Mouse (Mus musculus): ENCODE results near the gene Akap2. TPM values are rescaled to one million over a fixed set of nuclear protein-coding genes. Genes with fewer than 3 reads are reported as not detected.

Akap2 gene
- polyA plus RNA-seq, 1 experiment from 2014 or later = 42.4 TPM

GRCm38 (mm10) chr4:57680186-57680585 is 37.3 kb upstream of the Akap2 start:
- no peak overlapping the region for H3K9ac ChIP-seq (ENCODE audit: low read length)
- no peak overlapping the region for H3K4me2 ChIP-seq (ENCODE audit: low read depth, low read length)
- 90% methylated on average over 12 of the region's 12 CpGs for WGBS
- peaks cover 36% of the 10 kb centered on the region for H3K4me1 ChIP-seq (ENCODE audit: control insufficient read depth, insufficient read depth, low read length)
- no peak for ATAC-seq (replicated peaks; ENCODE audit: extremely low read depth, insufficient read depth, low FRiP score)
- H3K27me3 ChIP-seq (ENCODE audit: control insufficient read depth, insufficient read depth, low read length) = no peaks in the 10 kb centered on the region
- no peak overlapping the region for H3K4me3 ChIP-seq (ENCODE audit: low read length)
- H3K27ac ChIP-seq (ENCODE audit: low read length) = no peak overlapping the region
- H3K9me3 ChIP-seq (replicated peaks; ENCODE audit: control insufficient read depth, low read length) = no peaks in the 10 kb centered on the region
- no peaks in the 10 kb centered on the region for H3K36me3 ChIP-seq (ENCODE audit: control insufficient read depth, insufficient read depth)

- 0 out of 2 replicates have a peak, but pooled peaks have one; percentile 10 for ATAC-seq (replicated peaks; ENCODE audit: extremely low read depth, insufficient read depth, low FRiP score)
- H3K9me3 ChIP-seq (replicated peaks; ENCODE audit: control insufficient read depth, low read length) = no peaks in the 10 kb centered on the region
- no peak overlapping the region for H3K9ac ChIP-seq (ENCODE audit: low read length)
- no peak overlapping the region for H3K4me2 ChIP-seq (ENCODE audit: low read depth, low read length)
- WGBS = 61% methylated on average over 12 of the region's 12 CpGs
- H3K4me1 ChIP-seq (ENCODE audit: control insufficient read depth, insufficient read depth, low read length) = peaks cover 27% of the 10 kb centered on the region
- H3K27ac ChIP-seq (ENCODE audit: low read length) = no peak overlapping the region
- H3K27me3 ChIP-seq (ENCODE audit: control insufficient read depth, insufficient read depth, low read length) = no peaks in the 10 kb centered on the region
- H3K4me3 ChIP-seq (ENCODE audit: low read length) = no peak overlapping the region
- no peaks in the 10 kb centered on the region for H3K36me3 ChIP-seq (ENCODE audit: control insufficient read depth, insufficient read depth)
Observed at GRCm38 (mm10) chr4:57681511-57681910, 35.9 kb upstream of the Akap2 start.

- Histone ChIP-seq H3K27me3 (ENCODE audit: control insufficient read depth, insufficient read depth, low read length) (no peaks in the 10 kb centered on the region), H3K4me3 (ENCODE audit: low read length) (no peak overlapping the region), H3K4me1 (ENCODE audit: control insufficient read depth, insufficient read depth, low read length) (peaks cover 27% of the 10 kb centered on the region), H3K9me3 (replicated peaks; ENCODE audit: control insufficient read depth, low read length) (no peaks in the 10 kb centered on the region), H3K27ac (ENCODE audit: low read length) (0 out of 2 replicates have a peak overlapping the region, but pooled peaks have one; percentile 11), H3K4me2 (ENCODE audit: low read depth, low read length) (no peak overlapping the region), H3K9ac (ENCODE audit: low read length) (no peak overlapping the region), H3K36me3 (ENCODE audit: control insufficient read depth, insufficient read depth) (no peaks in the 10 kb centered on the region)
- no peak for ATAC-seq (replicated peaks; ENCODE audit: extremely low read depth, insufficient read depth, low FRiP score)
- 90% methylated on average over 2 of the region's 2 CpGs for WGBS
Observed at GRCm38 (mm10) chr4:57682341-57682740, 35.1 kb upstream of the Akap2 start.

- Histone ChIP-seq H3K27ac (ENCODE audit: low read length) (0 out of 2 replicates have a peak overlapping the region, but pooled peaks have one; percentile 19), H3K4me2 (ENCODE audit: low read depth, low read length) (no peak overlapping the region), H3K27me3 (ENCODE audit: control insufficient read depth, insufficient read depth, low read length) (no peaks in the 10 kb centered on the region), H3K9ac (ENCODE audit: low read length) (no peak overlapping the region), H3K4me3 (ENCODE audit: low read length) (no peak overlapping the region), H3K36me3 (ENCODE audit: control insufficient read depth, insufficient read depth) (no peaks in the 10 kb centered on the region), H3K4me1 (ENCODE audit: control insufficient read depth, insufficient read depth, low read length) (peaks cover 27% of the 10 kb centered on the region), H3K9me3 (replicated peaks; ENCODE audit: control insufficient read depth, low read length) (no peaks in the 10 kb centered on the region)
- WGBS = 75% methylated on average over 11 of the region's 11 CpGs
- ATAC-seq (replicated peaks; ENCODE audit: extremely low read depth, insufficient read depth, low FRiP score) = no peak
Observed at GRCm38 (mm10) chr4:57682944-57683343, 34.5 kb upstream of the Akap2 start.

GRCm38 (mm10) chr4:57684676-57685215 is 32.7 kb upstream of the Akap2 start:
- Histone ChIP-seq H3K36me3 (ENCODE audit: control insufficient read depth, insufficient read depth) (peaks cover 11% of the 10 kb centered on the region), H3K9ac (ENCODE audit: low read length) (0 out of 2 replicates have a peak overlapping the region, but pooled peaks have one; percentile 7), H3K4me2 (ENCODE audit: low read depth, low read length) (no peak overlapping the region), H3K27ac (ENCODE audit: low read length) (peak overlapping the region; percentile 48; the same call in 1 of the 2 replicates), H3K9me3 (replicated peaks; ENCODE audit: control insufficient read depth, low read length) (no peaks in the 10 kb centered on the region), H3K27me3 (ENCODE audit: control insufficient read depth, insufficient read depth, low read length) (no peaks in the 10 kb centered on the region), H3K4me1 (ENCODE audit: control insufficient read depth, insufficient read depth, low read length) (peaks cover 27% of the 10 kb centered on the region), H3K4me3 (ENCODE audit: low read length) (no peak overlapping the region)
- ATAC-seq (replicated peaks; ENCODE audit: extremely low read depth, insufficient read depth, low FRiP score) = no peak
- 37% methylated on average over 12 of the region's 12 CpGs for WGBS

GRCm38 (mm10) chr4:57686736-57687135 is 30.7 kb upstream of the Akap2 start:
- Histone ChIP-seq H3K27me3 (ENCODE audit: control insufficient read depth, insufficient read depth, low read length) (no peaks in the 10 kb centered on the region), H3K27ac (ENCODE audit: low read length) (no peak overlapping the region), H3K9me3 (replicated peaks; ENCODE audit: control insufficient read depth, low read length) (no peaks in the 10 kb centered on the region), H3K9ac (ENCODE audit: low read length) (no peak overlapping the region), H3K4me2 (ENCODE audit: low read depth, low read length) (no peak overlapping the region), H3K4me3 (ENCODE audit: low read length) (no peak overlapping the region), H3K36me3 (ENCODE audit: control insufficient read depth, insufficient read depth) (peaks cover 20% of the 10 kb centered on the region), H3K4me1 (ENCODE audit: control insufficient read depth, insufficient read depth, low read length) (peaks cover 27% of the 10 kb centered on the region)
- no peak for ATAC-seq (replicated peaks; ENCODE audit: extremely low read depth, insufficient read depth, low FRiP score)
- WGBS = 74% methylated on average over 3 of the region's 3 CpGs

GRCm38 (mm10) chr4:57687583-57687982 is 29.9 kb upstream of the Akap2 start:
- H3K9ac ChIP-seq (ENCODE audit: low read length) = no peak overlapping the region
- H3K4me2 ChIP-seq (ENCODE audit: low read depth, low read length) = no peak overlapping the region
- H3K27me3 ChIP-seq (ENCODE audit: control insufficient read depth, insufficient read depth, low read length) = no peaks in the 10 kb centered on the region
- no peak overlapping the region for H3K27ac ChIP-seq (ENCODE audit: low read length)
- H3K36me3 ChIP-seq (ENCODE audit: control insufficient read depth, insufficient read depth) = peaks cover 20% of the 10 kb centered on the region
- H3K9me3 ChIP-seq (replicated peaks; ENCODE audit: control insufficient read depth, low read length) = no peaks in the 10 kb centered on the region
- H3K4me1 ChIP-seq (ENCODE audit: control insufficient read depth, insufficient read depth, low read length) = peaks cover 23% of the 10 kb centered on the region
- 86% methylated on average over 3 of the region's 3 CpGs for WGBS
- no peak for ATAC-seq (replicated peaks; ENCODE audit: extremely low read depth, insufficient read depth, low FRiP score)
- no peak overlapping the region for H3K4me3 ChIP-seq (ENCODE audit: low read length)

GRCm38 (mm10) chr4:57688131-57688530 is 29.3 kb upstream of the Akap2 start:
- no peak overlapping the region for H3K4me3 ChIP-seq (ENCODE audit: low read length)
- H3K9me3 ChIP-seq (replicated peaks; ENCODE audit: control insufficient read depth, low read length) = no peaks in the 10 kb centered on the region
- H3K27ac ChIP-seq (ENCODE audit: low read length) = no peak overlapping the region
- H3K27me3 ChIP-seq (ENCODE audit: control insufficient read depth, insufficient read depth, low read length) = no peaks in the 10 kb centered on the region
- H3K9ac ChIP-seq (ENCODE audit: low read length) = no peak overlapping the region
- 76% methylated on average over 9 of the region's 9 CpGs for whole genome bisulfite sequencing
- H3K4me1 ChIP-seq (ENCODE audit: control insufficient read depth, insufficient read depth, low read length) = peaks cover 18% of the 10 kb centered on the region
- no peak for ATAC-seq (replicated peaks; ENCODE audit: extremely low read depth, insufficient read depth, low FRiP score)
- no peak overlapping the region for H3K4me2 ChIP-seq (ENCODE audit: low read depth, low read length)
- peaks cover 23% of the 10 kb centered on the region for H3K36me3 ChIP-seq (ENCODE audit: control insufficient read depth, insufficient read depth)

- 71% methylated on average over 6 of the region's 6 CpGs for WGBS
Observed at GRCm38 (mm10) chr4:57690001-57690400, 27.5 kb upstream of the Akap2 start.

More at GRCm38 (mm10) chr4:57690001-57690400, 27.5 kb upstream of the Akap2 start:
- no peaks in the 10 kb centered on the region for H3K27me3 ChIP-seq (ENCODE audit: control insufficient read depth, insufficient read depth, low read length)
- H3K36me3 ChIP-seq (ENCODE audit: control insufficient read depth, insufficient read depth) = peaks cover 31% of the 10 kb centered on the region
- no peaks in the 10 kb centered on the region for H3K9me3 ChIP-seq (replicated peaks; ENCODE audit: control insufficient read depth, low read length)
- no peak for ATAC-seq (replicated peaks; ENCODE audit: extremely low read depth, insufficient read depth, low FRiP score)
- H3K4me3 ChIP-seq (ENCODE audit: low read length) = no peak overlapping the region
- H3K4me2 ChIP-seq (ENCODE audit: low read depth, low read length) = no peak overlapping the region
- peaks cover 4% of the 10 kb centered on the region for H3K4me1 ChIP-seq (ENCODE audit: control insufficient read depth, insufficient read depth, low read length)
- H3K27ac ChIP-seq (ENCODE audit: low read length) = no peak overlapping the region
- no peak overlapping the region for H3K9ac ChIP-seq (ENCODE audit: low read length)
